Mouse (Mus musculus): Measurements from ENCODE around the gene Rad17.

The Rad17 gene

GRCm38 (mm10) chr13:100612903-100613302, 37.9 kb downstream of the Rad17 start:
- peak in 1 of 2 experiments; percentile 13 for DNase-seq

GRCm38 (mm10) chr13:100612251-100612650, 38.6 kb downstream of the Rad17 start:
- peak; percentile 60 to 70 for DNase-seq

- DNase-seq = no peak
Measured at GRCm38 (mm10) chr13:100611266-100611665, 39.6 kb downstream of the Rad17 start.

- DNase-seq = no peak
Measured at GRCm38 (mm10) chr13:100607756-100608155, 43.1 kb downstream of the Rad17 start.

GRCm38 (mm10) chr13:100605845-100606244, 45.0 kb downstream of the Rad17 start:
- DNase-seq = no peak

- no peak for DNase-seq
Measured at GRCm38 (mm10) chr13:100603738-100604095, 47.1 kb downstream of the Rad17 start.

- no peak for DNase-seq
Measured at GRCm38 (mm10) chr13:100603031-100603737, 47.7 kb downstream of the Rad17 start.

GRCm38 (mm10) chr13:100602239-100602902, 48.5 kb downstream of the Rad17 start:
- DNase-seq = no peak

- no peak for DNase-seq
Measured at GRCm38 (mm10) chr13:100601034-100601433, 49.8 kb downstream of the Rad17 start.

GRCm38 (mm10) chr13:100600317-100600716, 50.5 kb downstream of the Rad17 start:
- DNase-seq = no peak

- no peak for DNase-seq
Measured at GRCm38 (mm10) chr13:100597284-100597683, 53.6 kb downstream of the Rad17 start.

GRCm38 (mm10) chr13:100595552-100595885, 55.3 kb downstream of the Rad17 start:
- DNase-seq = no peak

GRCm38 (mm10) chr13:100594838-100595551, 55.9 kb downstream of the Rad17 start:
- DNase-seq = no peak

- DNase-seq = peak; percentile 31 to 33
Measured at GRCm38 (mm10) chr13:100594041-100594792, 56.6 kb downstream of the Rad17 start.

GRCm38 (mm10) chr13:100588646-100589045, 62.2 kb downstream of the Rad17 start:
- peak; percentile 16 to 20 for DNase-seq

- no peak for DNase-seq
Measured at GRCm38 (mm10) chr13:100582144-100582543, 68.7 kb downstream of the Rad17 start.

- no peak for DNase-seq
Measured at GRCm38 (mm10) chr13:100581701-100582100, 69.2 kb downstream of the Rad17 start.

GRCm38 (mm10) chr13:100579951-100580350, 70.9 kb downstream of the Rad17 start:
- DNase-seq = no peak

- no peak for DNase-seq
Measured at GRCm38 (mm10) chr13:100579220-100579619, 71.6 kb downstream of the Rad17 start.

- no peak for DNase-seq
Measured at GRCm38 (mm10) chr13:100575950-100576349, 74.9 kb downstream of the Rad17 start.

GRCm38 (mm10) chr13:100570713-100571112, 80.1 kb downstream of the Rad17 start:
- DNase-seq = no peak

GRCm38 (mm10) chr13:100568359-100568758, 82.5 kb downstream of the Rad17 start:
- no peak for DNase-seq

Measured in cerebellum, postnatal 10 days (tissue).